Mouse (Mus musculus): ENCODE measurements around the gene C1qtnf9.

Gene C1qtnf9

GRCm38 (mm10) chr14:60767884-60768283, at the start of gene C1qtnf9:
TSS of gene C1qtnf9 (plus strand) at chr14:60768134.
- DNase-seq (ENCODE audit: low spot score in 2 of 2): no peak

GRCm38 (mm10) chr14:60721304-60721703, 46.6 kb upstream of the C1qtnf9 start:
- no peak for DNase-seq (ENCODE audit: low spot score in 2 of 2)

- no peak for DNase-seq (ENCODE audit: low spot score in 2 of 2)
These were observed 46.0 kb upstream of the C1qtnf9 start for GRCm38 (mm10) chr14:60721938-60722337.

GRCm38 (mm10) chr14:60726091-60726490, 41.8 kb upstream of the C1qtnf9 start:
- DNase-seq (ENCODE audit: low spot score in 2 of 2): peak in 1 of 2 experiments; percentile 39

- no peak for DNase-seq (ENCODE audit: low spot score in 2 of 2)
These were observed 40.8 kb upstream of the C1qtnf9 start for GRCm38 (mm10) chr14:60727130-60727529.

GRCm38 (mm10) chr14:60732081-60732480, 35.9 kb upstream of the C1qtnf9 start:
- no peak for DNase-seq (ENCODE audit: low spot score in 2 of 2)

GRCm38 (mm10) chr14:60732787-60733186, 35.1 kb upstream of the C1qtnf9 start:
- DNase-seq (ENCODE audit: low spot score in 2 of 2): peak in 1 of 2 experiments; percentile 39

GRCm38 (mm10) chr14:60733706-60734105, 34.2 kb upstream of the C1qtnf9 start:
- DNase-seq (ENCODE audit: low spot score in 2 of 2): no peak

- DNase-seq (ENCODE audit: low spot score in 2 of 2): no peak
These were observed 32.7 kb upstream of the C1qtnf9 start for GRCm38 (mm10) chr14:60735206-60735605.

GRCm38 (mm10) chr14:60735848-60736547, 31.9 kb upstream of the C1qtnf9 start:
- no peak for DNase-seq (ENCODE audit: low spot score in 2 of 2)

- no peak for DNase-seq (ENCODE audit: low spot score in 2 of 2)
These were observed 31.2 kb upstream of the C1qtnf9 start for GRCm38 (mm10) chr14:60736591-60737192.

GRCm38 (mm10) chr14:60737202-60737611, 30.7 kb upstream of the C1qtnf9 start:
- no peak for DNase-seq (ENCODE audit: low spot score in 2 of 2)

GRCm38 (mm10) chr14:60738434-60738938, 29.4 kb upstream of the C1qtnf9 start:
- no peak for DNase-seq (ENCODE audit: low spot score in 2 of 2)

GRCm38 (mm10) chr14:60739155-60739554, 28.8 kb upstream of the C1qtnf9 start:
- no peak for DNase-seq (ENCODE audit: low spot score in 2 of 2)

GRCm38 (mm10) chr14:60739616-60740015, 28.3 kb upstream of the C1qtnf9 start:
- DNase-seq (ENCODE audit: low spot score in 2 of 2): no peak

- no peak for DNase-seq (ENCODE audit: low spot score in 2 of 2)
These were observed 27.4 kb upstream of the C1qtnf9 start for GRCm38 (mm10) chr14:60740507-60740906.

GRCm38 (mm10) chr14:60741033-60741432, 26.9 kb upstream of the C1qtnf9 start:
- DNase-seq (ENCODE audit: low spot score in 2 of 2): no peak

- DNase-seq (ENCODE audit: low spot score in 2 of 2): no peak
These were observed 26.4 kb upstream of the C1qtnf9 start for GRCm38 (mm10) chr14:60741490-60741981.

GRCm38 (mm10) chr14:60743681-60744080, 24.3 kb upstream of the C1qtnf9 start:
- DNase-seq (ENCODE audit: low spot score in 2 of 2): no peak

- no peak for DNase-seq (ENCODE audit: low spot score in 2 of 2)
These were observed 22.7 kb upstream of the C1qtnf9 start for GRCm38 (mm10) chr14:60745201-60745600.

GRCm38 (mm10) chr14:60746141-60746540, 21.8 kb upstream of the C1qtnf9 start:
- DNase-seq (ENCODE audit: low spot score in 2 of 2): no peak

GRCm38 (mm10) chr14:60747154-60747870, 20.6 kb upstream of the C1qtnf9 start:
- DNase-seq (ENCODE audit: low spot score in 2 of 2): no peak

All from urinary bladder, adult 18-20 months (tissue).